ENCODE assay signal across 7 mouse cellular contexts in the genomic region with DNA sequence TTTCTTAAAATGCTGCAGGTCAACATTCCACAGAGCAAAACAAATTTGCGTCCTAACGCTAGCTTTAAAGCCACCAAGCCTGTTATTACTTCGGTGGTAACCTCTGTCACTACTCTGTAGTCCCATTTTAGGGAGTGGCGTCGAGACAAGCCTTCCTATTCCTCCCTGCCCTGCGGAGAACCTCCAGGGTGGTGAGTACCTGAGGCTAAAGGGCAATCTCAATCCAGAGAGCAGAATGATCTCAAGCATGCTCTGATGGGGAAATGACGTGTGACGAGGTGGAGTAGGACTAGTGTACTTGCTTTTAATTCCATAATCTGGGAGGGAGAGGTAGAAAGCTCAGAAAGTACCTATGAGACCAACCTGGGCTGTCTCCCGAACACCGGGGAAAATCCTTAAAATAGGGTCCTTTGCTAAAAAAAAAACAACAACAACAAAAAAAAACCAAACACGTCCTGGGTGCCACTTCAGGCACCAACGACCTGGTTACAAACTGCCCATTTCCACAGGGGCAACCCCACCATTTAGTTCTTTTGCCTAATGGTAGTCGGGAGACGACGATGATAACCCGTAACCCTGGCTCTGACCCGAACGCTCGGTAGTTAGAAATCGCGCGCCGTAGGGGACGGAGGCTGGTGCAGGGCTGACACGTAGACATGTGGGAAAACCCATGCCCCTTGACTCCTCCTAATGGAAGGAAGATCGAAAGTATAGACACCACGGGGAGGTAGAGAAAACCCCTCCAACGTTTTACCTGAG. TPM values are rescaled to one million over a fixed set of nuclear protein-coding genes. Genes with fewer than 3 reads are reported as not detected.
DNase-seq lines count a peak whose midpoint lies in the region; ATAC-seq and TF ChIP-seq lines count a peak whose summit lies in the region.

No protein-coding gene starts in this region.

- peak overlapping the region; percentile 98 for H3K27ac ChIP-seq in lung, embryonic 15.5 days
- H3K27ac ChIP-seq in brown adipose tissue, adult 24 weeks (replicated peaks; ENCODE audit: low read depth, low read length) = peak overlapping the region; percentile 88
- peak overlapping the region; percentile 99 for H3K27ac ChIP-seq in hindbrain, embryonic 14.5 days
- H3K27ac ChIP-seq in liver, embryonic 13.5 days = peak overlapping the region; percentile 97
- H3K27ac ChIP-seq in stomach, postnatal 0 days (replicated peaks) = peak overlapping the region; percentile 95

- H3K4me2 ChIP-seq in lung, embryonic 15.5 days = peak overlapping the region; percentile 74
- peak overlapping the region; percentile 97 for H3K4me2 ChIP-seq in hindbrain, embryonic 14.5 days (replicated peaks)
- H3K4me2 ChIP-seq in liver, embryonic 13.5 days = peak overlapping the region; percentile 81
- H3K4me2 ChIP-seq in stomach, postnatal 0 days (replicated peaks; ENCODE audit: low read depth) = peak overlapping the region; percentile 70

- H3K36me3 ChIP-seq in lung, embryonic 15.5 days = peaks cover 46% of the 10 kb centered on the region
- peaks cover 24% of the 10 kb centered on the region; the same call in 1 of the 2 replicates for H3K36me3 ChIP-seq in hindbrain, embryonic 14.5 days (replicated peaks; ENCODE audit: control insufficient read depth, insufficient read depth)
- peaks cover 58% of the 10 kb centered on the region for H3K36me3 ChIP-seq in liver, embryonic 13.5 days
- H3K36me3 ChIP-seq in stomach, postnatal 0 days (ENCODE audit: control insufficient read depth, insufficient read depth, low read length) = 0 out of 2 replicates have a peak, but pooled peaks cover 2% of the 10 kb centered on the region

- ATAC-seq in lung, embryonic 15.5 days (ENCODE audit: borderline replicate concordance, extremely low read depth, low FRiP score, low TSS enrichment) = no peak
- no peak for ATAC-seq in hindbrain, embryonic 14.5 days (ENCODE audit: low FRiP score)
- ATAC-seq in liver, embryonic 13.5 days (ENCODE audit: low read depth) = peak; percentile 6; the same call in 1 of the 2 replicates
- peak; percentile 25; the same call in 1 of the 2 replicates for ATAC-seq in stomach, postnatal 0 days (ENCODE audit: low FRiP score, low TSS enrichment)

- H3K9ac ChIP-seq in lung, embryonic 15.5 days = peak overlapping the region; percentile 81
- peak overlapping the region; percentile 98 for H3K9ac ChIP-seq in hindbrain, embryonic 14.5 days
- H3K9ac ChIP-seq in liver, embryonic 13.5 days = peak overlapping the region; percentile 98
- H3K9ac ChIP-seq in stomach, postnatal 0 days (ENCODE audit: low read length) = peak overlapping the region; percentile 71

- H3K9me3 ChIP-seq in lung, embryonic 15.5 days = no peaks in the 10 kb centered on the region
- no peaks in the 10 kb centered on the region for H3K9me3 ChIP-seq in hindbrain, embryonic 14.5 days (ENCODE audit: control insufficient read depth, low read length)
- no peaks in the 10 kb centered on the region for H3K9me3 ChIP-seq in liver, embryonic 13.5 days (replicated peaks)
- no peaks in the 10 kb centered on the region for H3K9me3 ChIP-seq in stomach, postnatal 0 days (ENCODE audit: control insufficient read depth, low read length)

- no peak for TF ChIP-seq CTCF in stomach, postnatal 0 days (IDR thresholded peaks at IDR 0.05; ENCODE audit: low read depth)

- DNase-seq in lung, postnatal 25 days (ENCODE audit: low spot score) = no peak
- DNase-seq in hindbrain, embryonic 14.5 days (ENCODE audit: low spot score) = no peak
- DNase-seq in liver, embryonic 13.5 days = no peak
- DNase-seq in stomach, postnatal 0 days (ENCODE audit: low spot score) = peak; percentile 65
- DNase-seq in gastrocnemius, postnatal 25 days = no peak

- no peaks in the 10 kb centered on the region for H3K27me3 ChIP-seq in lung, embryonic 15.5 days
- no peaks in the 10 kb centered on the region for H3K27me3 ChIP-seq in hindbrain, embryonic 14.5 days (ENCODE audit: control insufficient read depth, insufficient read depth, low read length)
- no peaks in the 10 kb centered on the region for H3K27me3 ChIP-seq in liver, embryonic 13.5 days
- H3K27me3 ChIP-seq in stomach, postnatal 0 days (ENCODE audit: control insufficient read depth, insufficient read depth, low read length) = no peaks in the 10 kb centered on the region

- no peak for TF ChIP-seq EP300 in stomach, postnatal 0 days (optimal IDR thresholded peaks at IDR 0.05)

- WGBS in lung, embryonic 15.5 days = 2% methylated on average over 28 of the region's 28 CpGs
- 4% methylated on average over 28 of the region's 28 CpGs for WGBS in hindbrain, embryonic 14.5 days
- under 1% methylated on average over 28 of the region's 28 CpGs for WGBS in liver, embryonic 13.5 days (ENCODE audit: insufficient replicate concordance)
- WGBS in stomach, postnatal 0 days = 1% methylated on average over 28 of the region's 28 CpGs

- peak overlapping the region; percentile 56 for H3K4me3 ChIP-seq in lung, embryonic 15.5 days
- H3K4me3 ChIP-seq in brown adipose tissue, adult 24 weeks (ENCODE audit: insufficient read depth, low read depth, low read length) = peak overlapping the region; percentile 78
- H3K4me3 ChIP-seq in hindbrain, embryonic 14.5 days (replicated peaks; ENCODE audit: low read length) = peak overlapping the region; percentile 64
- H3K4me3 ChIP-seq in liver, embryonic 13.5 days (replicated peaks) = peak overlapping the region; percentile 92
- H3K4me3 ChIP-seq in stomach, postnatal 0 days (ENCODE audit: low read depth, low read length) = peak overlapping the region; percentile 75

- H3K4me1 ChIP-seq in lung, embryonic 15.5 days = peaks cover 23% of the 10 kb centered on the region
- no peaks in the 10 kb centered on the region; the same call in 1 of the 2 replicates for H3K4me1 ChIP-seq in brown adipose tissue, adult 24 weeks (ENCODE audit: control insufficient read depth, insufficient read depth, insufficient read length, low read length)
- peaks cover 21% of the 10 kb centered on the region for H3K4me1 ChIP-seq in hindbrain, embryonic 14.5 days (replicated peaks; ENCODE audit: control insufficient read depth, insufficient read depth, low read length)
- peaks cover 56% of the 10 kb centered on the region for H3K4me1 ChIP-seq in liver, embryonic 13.5 days (replicated peaks)
- peaks cover 4% of the 10 kb centered on the region for H3K4me1 ChIP-seq in stomach, postnatal 0 days (replicated peaks; ENCODE audit: control insufficient read depth, insufficient read depth)

RNA-seq across cellular contexts. Expression of gene Mrps18b, which starts 0.5 kb away (rescaled TPM):
- polyA plus RNA-seq in lung, embryonic 15.5 days (2015; fragmentation: Nextera tagmentation; extraction: Ambion mirVana) = 73.9 and 77.5 TPM in 2 replicates
- polyA plus RNA-seq in brown adipose tissue, adult 24 weeks (2012; ENCODE audit: insufficient read depth, insufficient read length, missing spikeins) = 111 and 132 TPM in 2 replicates
- 61.4 and 63.6 TPM in 2 replicates for polyA plus RNA-seq in hindbrain, embryonic 14.5 days (2014; fragmentation: Nextera tagmentation; extraction: Ambion mirVana)
- 105 and 106 TPM in 2 replicates for polyA plus RNA-seq in liver, embryonic 13.5 days (2015; fragmentation: Nextera tagmentation; extraction: Ambion mirVana)
- 80.0 and 83.4 TPM in 2 replicates for polyA plus RNA-seq in stomach, postnatal 0 days (2015; fragmentation: Nextera tagmentation; extraction: Ambion mirVana)
- total RNA-seq in gastrocnemius, postnatal 25 days (2021) = 10 to 100 TPM; 52.8 to 59.6 TPM

RNA-seq across cellular contexts. Expression of gene Ppp1r10, which starts 0.5 kb away (rescaled TPM):
- 35.9 and 38.2 TPM in 2 replicates for polyA plus RNA-seq in lung, embryonic 15.5 days (2015; fragmentation: Nextera tagmentation; extraction: Ambion mirVana)
- polyA plus RNA-seq in brown adipose tissue, adult 24 weeks (2012; ENCODE audit: insufficient read depth, insufficient read length, missing spikeins) = 13.4 and 49.3 TPM in 2 replicates
- 34.8 and 37.9 TPM in 2 replicates for polyA plus RNA-seq in hindbrain, embryonic 14.5 days (2014; fragmentation: Nextera tagmentation; extraction: Ambion mirVana)
- 19.4 and 27.5 TPM in 2 replicates for polyA plus RNA-seq in liver, embryonic 13.5 days (2015; fragmentation: Nextera tagmentation; extraction: Ambion mirVana)
- polyA plus RNA-seq in stomach, postnatal 0 days (2015; fragmentation: Nextera tagmentation; extraction: Ambion mirVana) = 13.9 and 17.4 TPM in 2 replicates
- 10 to 100 TPM; 17.7 to 25.5 TPM for total RNA-seq in gastrocnemius, postnatal 25 days (2021)

RNA-seq across cellular contexts. Expression of gene Atat1, which starts 5.8 kb away (rescaled TPM):
- 58.3 and 63.6 TPM in 2 replicates for polyA plus RNA-seq in lung, embryonic 15.5 days (2015; fragmentation: Nextera tagmentation; extraction: Ambion mirVana)
- 19.1 and 42.2 TPM in 2 replicates for polyA plus RNA-seq in brown adipose tissue, adult 24 weeks (2012; ENCODE audit: insufficient read depth, insufficient read length, missing spikeins)
- 387 and 408 TPM in 2 replicates for polyA plus RNA-seq in hindbrain, embryonic 14.5 days (2014; fragmentation: Nextera tagmentation; extraction: Ambion mirVana)
- 9.3 and 9.9 TPM in 2 replicates for polyA plus RNA-seq in liver, embryonic 13.5 days (2015; fragmentation: Nextera tagmentation; extraction: Ambion mirVana)
- 12.7 and 14.5 TPM in 2 replicates for polyA plus RNA-seq in stomach, postnatal 0 days (2015; fragmentation: Nextera tagmentation; extraction: Ambion mirVana)
- total RNA-seq in gastrocnemius, postnatal 25 days (2021) = 1 to 10 TPM; 3.0 to 4.6 TPM

RNA-seq across cellular contexts. Expression of gene 2310061I04Rik, which starts 18.5 kb away (rescaled TPM):
- polyA plus RNA-seq in lung, embryonic 15.5 days (2015; fragmentation: Nextera tagmentation; extraction: Ambion mirVana) = 20.5 and 21.2 TPM in 2 replicates
- polyA plus RNA-seq in brown adipose tissue, adult 24 weeks (2012; ENCODE audit: insufficient read depth, insufficient read length, missing spikeins) = 125 and 142 TPM in 2 replicates
- 55.3 and 57.5 TPM in 2 replicates for polyA plus RNA-seq in hindbrain, embryonic 14.5 days (2014; fragmentation: Nextera tagmentation; extraction: Ambion mirVana)
- 14.3 and 15.1 TPM in 2 replicates for polyA plus RNA-seq in liver, embryonic 13.5 days (2015; fragmentation: Nextera tagmentation; extraction: Ambion mirVana)
- 20.5 and 21.7 TPM in 2 replicates for polyA plus RNA-seq in stomach, postnatal 0 days (2015; fragmentation: Nextera tagmentation; extraction: Ambion mirVana)
- total RNA-seq in gastrocnemius, postnatal 25 days (2021) = 10 to 100 TPM; 62.4 to 86.6 TPM

RNA-seq across cellular contexts. Expression of gene Dhx16, which starts 36.1 kb away (rescaled TPM):
- 42.0 and 42.1 TPM in 2 replicates for polyA plus RNA-seq in lung, embryonic 15.5 days (2015; fragmentation: Nextera tagmentation; extraction: Ambion mirVana)
- polyA plus RNA-seq in brown adipose tissue, adult 24 weeks (2012; ENCODE audit: insufficient read depth, insufficient read length, missing spikeins) = 17.0 and 26.4 TPM in 2 replicates
- 25.8 and 29.0 TPM in 2 replicates for polyA plus RNA-seq in hindbrain, embryonic 14.5 days (2014; fragmentation: Nextera tagmentation; extraction: Ambion mirVana)
- 35.2 and 40.3 TPM in 2 replicates for polyA plus RNA-seq in liver, embryonic 13.5 days (2015; fragmentation: Nextera tagmentation; extraction: Ambion mirVana)
- 14.2 and 19.3 TPM in 2 replicates for polyA plus RNA-seq in stomach, postnatal 0 days (2015; fragmentation: Nextera tagmentation; extraction: Ambion mirVana)
- total RNA-seq in gastrocnemius, postnatal 25 days (2021) = 10 to 100 TPM; 14.8 to 15.2 TPM

Comparison
In these comparisons a context has a peak if more than half of its experiments do, and no peak if none do; other contexts are left out.
1. ATAC-seq: peak in liver, embryonic 13.5 days (single experiment) and stomach, postnatal 0 days (single experiment); none in lung, embryonic 15.5 days (single experiment) and hindbrain, embryonic 14.5 days (single experiment).
2. Peak in every context shown above with its lines, with median percentiles within 50 percentile points of each other: H3K27ac ChIP-seq, H3K4me2 ChIP-seq, H3K4me3 ChIP-seq and H3K9ac ChIP-seq.